Mouse (Mus musculus) retina, adult 2 months (tissue): ENCODE data around the gene Akr7a5.

Experiments
- DNase-seq: peaks from one replicate; pipeline ENCODE4 v3.0.0-alpha.2; 2012; ENCODE audit warnings: low read depth, low spot score

The Akr7a5 gene

DNA sequence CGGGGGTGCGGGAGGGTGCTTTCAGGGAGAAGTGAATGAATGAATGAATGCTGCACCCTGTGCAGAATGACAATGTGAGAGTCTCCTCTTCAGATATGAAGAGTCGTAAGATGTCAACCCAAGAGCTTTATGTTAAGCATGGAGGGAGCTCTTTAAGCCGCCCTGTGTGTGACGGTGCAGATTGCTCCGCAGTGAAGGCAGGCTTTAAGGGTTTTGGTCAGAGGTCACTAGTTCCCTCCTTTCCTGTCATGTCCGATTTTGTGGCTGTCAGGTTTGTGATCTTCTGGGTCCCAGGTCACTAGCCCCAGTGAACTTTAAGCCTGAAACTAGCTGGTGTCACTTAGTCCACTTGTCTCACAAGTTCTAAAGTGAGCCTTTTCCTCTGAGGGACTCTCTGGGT, 42.3 kb downstream of the Akr7a5 start:
- no peak for DNase-seq

DNA sequence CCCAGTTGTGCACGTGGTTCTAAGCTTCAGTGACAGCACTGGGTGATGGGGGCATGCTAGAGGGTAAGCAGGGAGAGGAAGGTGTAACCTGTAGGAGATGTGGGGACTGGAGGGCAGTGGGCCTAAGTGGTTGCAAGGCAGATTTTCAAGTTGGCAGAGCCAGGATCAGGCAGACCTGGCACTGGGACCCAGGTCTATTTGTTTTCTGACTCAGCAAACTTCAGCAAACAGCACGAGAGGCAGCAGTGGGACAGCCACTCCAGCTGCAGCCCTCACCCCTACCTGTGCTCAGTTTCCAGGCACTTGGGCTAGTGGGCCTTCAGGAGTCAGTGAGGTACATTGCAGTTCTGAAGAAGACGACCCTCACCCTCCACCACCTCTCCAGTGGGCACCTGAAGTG, 46.7 kb downstream of the Akr7a5 start:
- DNase-seq, result no peak

DNA sequence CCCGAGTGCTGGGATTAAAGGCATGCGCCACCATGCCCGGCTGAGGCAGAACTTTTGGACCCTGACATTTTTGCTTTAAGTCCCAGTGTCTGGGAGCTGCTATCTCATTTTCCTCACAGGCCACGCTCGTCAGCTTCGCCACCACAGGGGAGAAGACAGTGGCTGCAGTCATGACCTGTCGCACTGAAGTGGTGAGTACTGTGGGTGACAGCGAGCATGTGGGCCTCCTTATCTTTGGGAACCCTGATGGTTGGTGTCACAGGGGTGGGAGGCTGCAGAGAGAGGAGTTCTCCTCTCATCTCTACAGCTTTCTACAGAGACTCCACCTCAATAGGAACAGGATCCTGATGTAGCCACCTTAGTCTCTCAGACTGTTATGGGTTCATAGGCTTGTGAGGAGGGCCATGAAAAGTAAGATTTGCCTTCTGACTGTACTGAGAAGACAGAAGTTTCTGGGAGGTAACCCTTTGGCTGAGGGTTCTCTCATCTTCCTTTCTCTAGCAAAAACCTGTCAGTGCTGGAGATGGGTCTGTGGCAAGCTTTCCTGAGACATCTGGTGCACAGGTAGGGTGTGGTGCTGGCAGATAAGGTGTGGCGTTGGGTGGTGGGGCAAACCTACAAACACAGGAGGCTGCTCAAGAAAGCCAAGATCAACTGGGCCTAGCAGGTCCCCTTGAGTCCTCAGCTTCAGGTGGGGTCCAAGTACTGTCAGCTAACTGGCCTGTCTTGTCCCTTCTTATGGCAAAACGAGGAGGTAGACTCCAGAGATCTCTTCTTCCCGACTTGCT, 50.4 kb downstream of the Akr7a5 start:
- DNase-seq, result no peak

DNA sequence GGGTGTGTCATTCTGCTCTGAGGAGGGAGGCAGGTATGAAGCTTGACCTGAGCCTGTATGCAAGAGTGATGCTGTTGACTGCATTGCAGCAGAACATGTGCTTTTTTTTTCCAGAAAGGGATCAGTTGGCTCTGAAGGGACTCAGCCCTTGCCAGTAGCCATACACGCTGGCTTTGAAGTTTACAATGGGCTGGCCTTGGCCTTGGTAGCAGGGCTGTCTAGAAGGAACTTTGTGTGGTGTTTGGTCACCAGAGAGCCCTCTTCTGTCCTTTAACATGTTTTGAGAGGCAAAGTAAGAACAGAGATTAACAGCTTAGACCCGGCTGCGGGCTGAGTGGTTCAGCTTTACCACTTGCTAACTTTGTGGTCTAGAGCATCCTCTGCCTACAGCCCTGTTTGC, 56.8 kb downstream of the Akr7a5 start:
- no peak for DNase-seq
